Mouse (Mus musculus) cerebellum, postnatal 25 days (tissue): ENCODE measurements at regions not wholly inside any gene's neighbourhood (a gene's known extent, or its start where the extent isn't known, plus 50 kb on each side); places are given as distances from the start of the nearest gene placed in this dataset.

Source experiments
- DNase-seq, 2 experiments: peaks; one replicate each; pipeline ENCODE4 v3.0.0; 2021; ENCODE audit warnings: mixed read lengths in 2 of 2

DNA sequence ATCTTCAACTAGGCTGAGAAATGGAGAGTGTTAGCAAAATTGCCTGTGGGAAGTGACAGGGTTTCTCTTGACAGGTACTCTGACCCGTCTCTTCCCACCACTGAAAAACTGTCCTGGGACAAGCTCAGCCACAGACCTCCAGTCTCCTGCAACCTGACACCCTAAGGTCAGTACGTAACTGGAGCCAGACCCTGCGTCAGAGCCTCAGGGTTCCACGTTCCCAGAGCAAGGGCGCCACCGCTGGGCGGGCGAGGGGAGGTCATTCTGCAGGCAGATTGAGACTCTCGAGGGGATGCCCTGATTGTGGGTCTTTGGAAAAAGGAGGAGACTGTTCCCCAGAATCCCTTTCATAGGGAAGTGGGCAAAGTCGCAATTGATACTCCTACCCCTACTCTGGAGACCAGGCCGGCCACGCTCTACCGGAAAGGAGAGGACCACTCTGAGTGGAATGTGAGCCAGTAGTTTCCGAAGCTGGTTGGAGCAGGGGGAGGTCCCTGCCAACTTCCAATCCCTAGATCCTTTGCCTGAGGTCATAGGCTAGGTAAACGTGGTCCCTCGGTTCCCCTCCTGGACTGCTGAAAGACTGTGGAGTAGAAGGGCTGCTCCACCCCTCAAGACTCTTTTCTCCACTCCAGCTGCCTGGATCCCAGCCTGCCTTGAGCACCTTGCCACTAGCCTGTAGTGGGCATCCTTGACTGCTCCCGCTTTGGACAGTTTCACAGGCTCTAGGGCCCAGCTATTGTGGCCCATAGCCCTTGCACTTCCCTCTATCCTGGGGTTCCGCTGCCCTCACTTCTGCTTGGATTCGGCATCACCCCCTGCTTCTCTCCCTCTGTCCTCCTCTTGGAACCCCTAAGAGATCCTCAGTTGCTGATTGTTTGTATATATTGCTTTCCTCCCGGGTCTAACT, 61.0 kb upstream of the Lpcat1 start:
- peak; percentile 20 to 26 for DNase-seq

DNA sequence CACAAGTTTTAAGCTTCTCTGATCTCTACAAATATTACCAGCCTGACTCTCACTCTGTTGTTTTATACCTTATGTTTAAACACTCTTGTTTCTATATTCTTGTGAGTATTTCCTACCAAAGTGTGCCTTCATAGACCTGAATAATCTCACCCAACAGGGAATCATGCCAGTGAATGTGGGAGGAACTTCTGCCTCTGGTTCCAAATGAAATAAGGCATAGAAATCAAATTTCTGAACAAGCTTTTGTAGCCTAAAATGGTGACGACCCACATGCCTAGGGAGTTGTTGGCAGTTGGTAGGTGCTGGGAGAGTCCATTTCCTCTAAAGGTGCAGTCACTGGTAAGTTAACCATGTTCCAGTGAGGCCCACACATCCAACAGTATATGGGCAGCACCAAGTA, 66.1 kb upstream of the Lpcat1 start:
- DNase-seq = no peak

DNA sequence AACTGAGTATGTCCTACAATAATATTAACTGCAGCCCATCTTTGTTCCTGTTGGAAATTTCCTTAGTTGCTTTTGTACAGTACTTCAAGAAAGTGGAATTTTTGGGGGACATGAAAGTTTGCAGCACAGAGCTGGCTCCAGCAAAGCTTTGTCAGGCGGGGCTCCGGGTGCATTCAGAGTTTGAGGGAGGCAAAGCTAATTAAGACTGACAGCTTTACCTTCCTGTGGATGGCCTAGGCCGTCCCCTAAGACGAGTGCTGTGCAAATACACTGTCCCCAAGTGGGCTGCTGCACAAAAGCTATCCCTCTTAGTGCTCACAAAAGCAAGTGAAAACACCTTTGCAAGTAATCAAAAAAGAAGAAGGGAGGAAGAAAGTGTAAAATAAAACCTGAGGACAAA, 68.7 kb upstream of the Ndufs6 start:
- no peak for DNase-seq

DNA sequence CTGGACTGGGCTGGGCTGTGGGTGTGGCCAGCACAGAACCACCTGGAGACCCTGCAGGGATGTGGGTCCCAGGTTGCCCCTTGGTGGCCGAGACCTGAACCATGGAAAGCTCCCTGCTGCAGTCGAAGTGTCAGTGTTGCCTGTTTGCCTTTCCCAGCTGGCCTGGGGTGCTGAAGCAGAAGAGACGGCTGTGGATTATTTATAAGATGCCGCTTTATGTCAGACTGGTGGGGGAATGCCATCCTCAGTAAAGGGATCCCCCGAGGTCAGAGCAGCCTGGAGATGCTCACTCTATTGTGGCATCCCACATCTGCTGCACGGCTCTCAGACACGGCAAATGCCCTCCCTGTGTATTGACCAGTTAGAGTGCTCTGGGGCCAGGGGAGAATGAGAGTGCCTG, 67.5 kb upstream of the Ndufs6 start:
- DNase-seq = no peak

DNA sequence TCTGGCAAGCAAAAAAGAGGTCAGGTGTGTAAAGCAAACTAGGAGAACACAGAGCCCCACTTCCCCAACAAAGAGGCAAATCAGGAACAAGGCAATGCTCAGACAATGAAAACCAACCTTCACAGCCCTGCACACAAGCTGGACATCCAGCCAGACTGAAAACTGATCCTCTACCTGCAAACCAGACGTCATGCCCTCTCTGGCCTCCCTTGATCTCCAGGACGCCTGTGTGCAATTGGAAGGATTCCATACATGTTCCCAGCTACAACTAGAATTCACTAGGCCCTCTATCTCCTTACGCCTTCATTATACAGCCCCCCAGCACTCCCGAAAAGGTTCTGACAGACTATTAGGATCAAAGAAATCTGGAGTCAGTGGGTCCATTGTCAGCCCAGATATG, 60.7 kb upstream of the Ndufs6 start:
- no peak for DNase-seq

DNA sequence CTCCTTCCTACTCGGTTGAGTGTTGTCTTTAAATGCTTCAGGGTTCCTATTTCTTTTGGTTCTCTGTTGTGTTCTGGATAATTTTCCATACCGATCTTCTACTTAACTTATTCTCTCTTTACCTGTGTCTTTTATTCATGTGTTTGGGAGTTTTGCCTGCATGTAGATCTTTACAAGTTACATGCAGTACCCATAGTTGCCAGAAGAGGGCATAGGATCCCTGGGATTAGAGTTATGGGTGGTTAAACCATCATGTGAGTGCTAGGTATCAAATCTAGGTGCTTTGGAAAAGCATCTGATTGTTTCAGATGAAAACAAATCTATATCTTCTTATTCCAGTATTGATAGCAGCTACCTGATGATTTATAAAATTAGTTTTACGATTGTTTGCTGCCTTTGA, 55.2 kb upstream of the Ndufs6 start:
- DNase-seq = peak in 1 of 2 experiments; percentile 12
